Mouse (Mus musculus) hindbrain, embryonic 13.5 days (tissue): ENCODE data around the gene AY074887. TPM values are rescaled to one million over a fixed set of nuclear protein-coding genes. Genes with fewer than 3 reads are reported as not detected.
A peak's percentile ranks its signal among the peaks of the same experiment; 100 is the strongest.

ENCODE experiments used
- ATAC-seq: fragments of 200-750 bp; cut with Nextera tagmentation; 2 replicates; pipeline ENCODE4 v1.8.0; 2017; ENCODE audit warnings: moderate TSS enrichment; ENCODE audit not compliant: low FRiP score
- H3K27ac ChIP-seq: fragments of 300-500 bp; sonication (generic); 2 replicates; pipeline ENCODE4 v1.5.1; 2015; ENCODE audit warnings: inconsistent platforms, mild to moderate bottlenecking, moderate library complexity
- H3K27me3 ChIP-seq: fragments of 300-500 bp; sonication (generic); 2 replicates; pipeline ENCODE4 v1.6.1; 2015; ENCODE audit warnings: mild to moderate bottlenecking, inconsistent platforms
- H3K36me3 ChIP-seq: fragments of 300-500 bp; sonication (generic); 2 replicates; pipeline ENCODE4 v1.6.1; 2015; ENCODE audit warnings: mild to moderate bottlenecking, inconsistent platforms
- H3K4me1 ChIP-seq: fragments of 300-500 bp; sonication (generic); replicated peaks from 2 replicates; pipeline ENCODE4 v1.6.1; 2015; ENCODE audit warnings: inconsistent platforms
- H3K4me2 ChIP-seq: fragments of 300-500 bp; sonication (generic); 2 replicates; pipeline ENCODE4 v1.6.1; 2015; ENCODE audit warnings: inconsistent platforms, mild to moderate bottlenecking, moderate library complexity
- H3K4me3 ChIP-seq: fragments of 300-500 bp; sonication (generic); 2 replicates; pipeline ENCODE4 v1.5.1; 2015; ENCODE audit warnings: mild to moderate bottlenecking, inconsistent platforms
- H3K9ac ChIP-seq: fragments of 300-500 bp; sonication (generic); 2 replicates; pipeline ENCODE4 v1.6.1; 2015; ENCODE audit warnings: mild to moderate bottlenecking, inconsistent platforms
- H3K9me3 ChIP-seq: fragments of 300-500 bp; sonication (generic); 2 replicates; pipeline ENCODE4 v1.6.1; 2016; ENCODE audit warnings: inconsistent platforms
- WGBS: fragments of 180-500 bp; shearing (Covaris S2); methylation state at CpG from one replicate; pipeline ENCODE4 v1.1.7; 2015; 5-methylcytosine and 5-hydroxymethylcytosine counted together
- polyA plus RNA-seq: library from polyadenylated mRNA; unstranded; fragments of >200 nt; fragmentation: Nextera tagmentation; extraction: Ambion mirVana; gene quantifications from 2 replicates; pipeline ENCODE4 v1.2.1, GENCODE M21; 2015

AY074887 gene
- polyA plus RNA-seq, 1 experiment from 2014 or later, result 0.91 TPM

- peaks cover 4% of the 10 kb centered on the region for H3K4me1 ChIP-seq
- H3K4me3 ChIP-seq, result no peak overlapping the region
- no peaks in the 10 kb centered on the region for H3K27me3 ChIP-seq
- no peak overlapping the region for H3K9ac ChIP-seq
- WGBS, result 81% methylated on average over 16 of the region's 16 CpGs
- ATAC-seq, result no peak
- H3K9me3 ChIP-seq, result no peaks in the 10 kb centered on the region
- no peak overlapping the region for H3K4me2 ChIP-seq
- H3K27ac ChIP-seq, result no peak overlapping the region
- no peaks in the 10 kb centered on the region for H3K36me3 ChIP-seq
Observed at GRCm38 (mm10) chr9:54946256-54946655, 4.5 kb downstream of the AY074887 start.

- Histone ChIP-seq H3K27me3 (no peaks in the 10 kb centered on the region), H3K36me3 (no peaks in the 10 kb centered on the region), H3K27ac (no peak overlapping the region), H3K9me3 (no peaks in the 10 kb centered on the region), H3K4me2 (no peak overlapping the region), H3K9ac (no peak overlapping the region), H3K4me3 (no peak overlapping the region), H3K4me1 (no peaks in the 10 kb centered on the region)
- no peak for ATAC-seq
- WGBS, result 79% methylated on average over 2 of the region's 2 CpGs
Observed at GRCm38 (mm10) chr9:54944467-54944866, 6.3 kb downstream of the AY074887 start.

GRCm38 (mm10) chr9:54942071-54942470 lies 8.7 kb downstream of the AY074887 start:
- no peaks in the 10 kb centered on the region for H3K36me3 ChIP-seq
- no peak overlapping the region for H3K4me2 ChIP-seq
- H3K9ac ChIP-seq, result no peak overlapping the region
- no peaks in the 10 kb centered on the region for H3K4me1 ChIP-seq
- no peaks in the 10 kb centered on the region for H3K27me3 ChIP-seq
- no peak overlapping the region for H3K4me3 ChIP-seq
- no peaks in the 10 kb centered on the region for H3K9me3 ChIP-seq
- ATAC-seq, result no peak
- no peak overlapping the region for H3K27ac ChIP-seq
- WGBS, result 94% methylated on average over 4 of the region's 4 CpGs

- Histone ChIP-seq H3K4me3 (no peak overlapping the region), H3K4me2 (no peak overlapping the region), H3K36me3 (no peaks in the 10 kb centered on the region), H3K27ac (no peak overlapping the region), H3K4me1 (no peaks in the 10 kb centered on the region), H3K27me3 (no peaks in the 10 kb centered on the region), H3K9ac (no peak overlapping the region), H3K9me3 (no peaks in the 10 kb centered on the region)
- no peak for ATAC-seq
- WGBS, result 66% methylated on average over 2 of the region's 2 CpGs
Observed at GRCm38 (mm10) chr9:54932379-54932778, 18.4 kb downstream of the AY074887 start.

GRCm38 (mm10) chr9:54931765-54932164 lies 19.0 kb downstream of the AY074887 start:
- Histone ChIP-seq H3K27me3 (no peaks in the 10 kb centered on the region), H3K9ac (no peak overlapping the region), H3K27ac (no peak overlapping the region), H3K4me1 (no peaks in the 10 kb centered on the region), H3K4me2 (no peak overlapping the region), H3K9me3 (no peaks in the 10 kb centered on the region), H3K4me3 (no peak overlapping the region), H3K36me3 (no peaks in the 10 kb centered on the region)
- ATAC-seq, result no peak
- 5% methylated on average over 1 of the region's 1 CpGs for WGBS

- H3K9ac ChIP-seq, result no peak overlapping the region
- H3K4me2 ChIP-seq, result no peak overlapping the region
- H3K9me3 ChIP-seq, result no peaks in the 10 kb centered on the region
- no peak for ATAC-seq
- H3K4me1 ChIP-seq, result no peaks in the 10 kb centered on the region
- no peak overlapping the region for H3K4me3 ChIP-seq
- H3K27ac ChIP-seq, result no peak overlapping the region
- no peaks in the 10 kb centered on the region for H3K27me3 ChIP-seq
- H3K36me3 ChIP-seq, result no peaks in the 10 kb centered on the region
- 92% methylated on average over 1 of the region's 1 CpGs for WGBS
Observed at GRCm38 (mm10) chr9:54930741-54931140, 20.1 kb downstream of the AY074887 start.

DNA sequence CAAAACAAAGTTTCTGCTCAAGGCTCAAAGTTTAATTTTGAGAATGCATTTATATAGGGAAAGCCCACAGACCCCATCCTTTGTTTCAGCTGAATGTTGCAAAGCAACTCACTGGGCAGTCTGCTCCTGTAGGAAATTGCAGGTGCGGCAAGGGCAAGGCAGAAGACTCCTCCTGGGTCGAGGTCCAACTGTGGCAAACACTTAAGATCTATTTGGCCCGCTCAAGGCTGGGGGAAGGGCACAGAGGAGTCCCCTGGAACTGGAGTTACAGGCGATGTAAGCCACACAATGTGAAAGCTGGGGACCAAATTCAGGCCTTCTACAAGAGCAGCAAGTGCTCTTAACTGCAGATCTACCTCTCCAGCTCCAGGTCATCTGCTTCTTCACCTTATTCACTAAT lies 30.9 kb downstream of the AY074887 start:
- Histone ChIP-seq H3K4me3 (no peak overlapping the region), H3K9ac (no peak overlapping the region), H3K4me1 (peaks cover 12% of the 10 kb centered on the region), H3K9me3 (no peaks in the 10 kb centered on the region; the same call in 1 of the 2 replicates), H3K27me3 (no peaks in the 10 kb centered on the region), H3K4me2 (no peak overlapping the region), H3K36me3 (peaks cover 9% of the 10 kb centered on the region), H3K27ac (no peak overlapping the region)
- no peak for ATAC-seq
- WGBS, result 64% methylated on average over 4 of the region's 4 CpGs

DNA sequence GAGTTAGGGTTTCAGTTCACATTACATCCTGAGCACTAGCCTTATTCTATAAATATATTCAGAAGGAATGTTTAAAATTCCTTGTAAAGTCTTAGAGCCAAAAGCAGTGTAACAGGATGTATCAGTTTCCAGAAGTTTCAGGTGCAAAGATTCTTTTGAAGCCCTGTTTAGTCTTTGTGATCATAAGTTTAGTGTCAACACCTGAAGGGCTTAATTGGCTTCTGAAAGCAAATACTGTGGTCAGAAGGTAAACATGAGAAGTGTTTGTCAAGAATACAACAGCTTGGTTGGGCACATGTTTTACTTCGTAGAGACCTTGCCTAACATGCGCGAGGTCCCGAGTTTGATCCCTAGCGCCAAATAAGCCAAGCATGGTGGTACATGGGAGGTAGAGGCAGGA lies 32.0 kb downstream of the AY074887 start:
- Histone ChIP-seq H3K9me3 (no peaks in the 10 kb centered on the region; the same call in 1 of the 2 replicates), H3K27ac (no peak overlapping the region), H3K9ac (no peak overlapping the region), H3K4me3 (no peak overlapping the region), H3K4me2 (no peak overlapping the region), H3K36me3 (peaks cover 9% of the 10 kb centered on the region), H3K4me1 (peaks cover 12% of the 10 kb centered on the region), H3K27me3 (no peaks in the 10 kb centered on the region)
- ATAC-seq, result no peak
- 92% methylated on average over 5 of the region's 5 CpGs for WGBS

DNA sequence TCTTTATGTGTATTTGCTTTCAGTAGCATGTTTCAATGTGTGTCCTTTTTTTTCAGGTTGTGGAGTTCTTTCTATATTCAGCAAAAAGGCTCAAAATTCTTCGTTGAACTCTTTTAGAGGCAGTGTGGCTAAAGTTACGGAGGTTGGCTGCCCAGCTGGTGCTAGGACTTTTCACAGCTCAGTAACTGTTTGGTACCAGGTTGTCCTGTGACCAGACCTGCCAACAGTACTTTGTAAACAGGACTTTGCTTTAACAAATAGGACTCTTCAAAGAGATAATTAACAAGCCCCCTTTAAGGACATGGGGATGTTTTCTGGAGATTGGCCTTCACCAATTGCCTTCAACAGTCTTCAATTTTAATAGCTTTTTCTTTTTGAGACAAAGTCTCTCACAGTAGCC lies 32.6 kb downstream of the AY074887 start:
- Histone ChIP-seq H3K27ac (no peak overlapping the region), H3K36me3 (peaks cover 9% of the 10 kb centered on the region), H3K27me3 (no peaks in the 10 kb centered on the region), H3K4me1 (peaks cover 12% of the 10 kb centered on the region), H3K9ac (no peak overlapping the region), H3K9me3 (no peaks in the 10 kb centered on the region; the same call in 1 of the 2 replicates), H3K4me3 (no peak overlapping the region), H3K4me2 (peak overlapping the region; percentile 86; the same call in 1 of the 2 replicates)
- WGBS, result 80% methylated on average over 2 of the region's 2 CpGs
- no peak for ATAC-seq

GRCm38 (mm10) chr9:54917010-54917677 lies 33.7 kb downstream of the AY074887 start, which contains the start of gene Hykk:
Gene Hykk, plus strand, starts transcription at chr9:54917283.
- H3K4me2 ChIP-seq, result peak within 1 kb of the TSS; percentile 86
- ATAC-seq, result peak; percentile 100
- H3K4me3 ChIP-seq, result peak within 1 kb of the TSS; percentile 61
- H3K9ac ChIP-seq, result peak within 1 kb of the TSS; percentile 76
- H3K27ac ChIP-seq, result peak within 1 kb of the TSS; percentile 24
- peaks cover 12% of the 10 kb centered on the region for H3K4me1 ChIP-seq
- under 1% methylated on average over 34 of the region's 34 CpGs for WGBS
- no peaks in the 10 kb centered on the region for H3K9me3 ChIP-seq
- peaks cover 2% of the 10 kb centered on the region for H3K36me3 ChIP-seq
- no peaks in the 10 kb centered on the region for H3K27me3 ChIP-seq

- Histone ChIP-seq H3K4me2 (peak overlapping the region; percentile 86), H3K4me1 (peaks cover 12% of the 10 kb centered on the region), H3K27me3 (no peaks in the 10 kb centered on the region), H3K36me3 (peaks cover 7% of the 10 kb centered on the region; the same call in 1 of the 2 replicates), H3K9me3 (no peaks in the 10 kb centered on the region), H3K4me3 (peak overlapping the region; percentile 61; the same call in 1 of the 2 replicates), H3K9ac (no peak overlapping the region), H3K27ac (peak overlapping the region; percentile 10; the same call in 1 of the 2 replicates)
- peak; percentile 49 for ATAC-seq
- WGBS, result 66% methylated on average over 8 of the region's 8 CpGs
Observed at GRCm38 (mm10) chr9:54916401-54916800, 34.4 kb downstream of the AY074887 start.

- H3K27me3 ChIP-seq, result no peaks in the 10 kb centered on the region
- no peak overlapping the region for H3K4me3 ChIP-seq
- 75% methylated on average over 7 of the region's 7 CpGs for WGBS
- no peak overlapping the region for H3K27ac ChIP-seq
- no peak overlapping the region for H3K4me2 ChIP-seq
- no peaks in the 10 kb centered on the region for H3K9me3 ChIP-seq
- H3K36me3 ChIP-seq, result peaks cover 10% of the 10 kb centered on the region; the same call in 1 of the 2 replicates
- peaks cover 12% of the 10 kb centered on the region for H3K4me1 ChIP-seq
- H3K9ac ChIP-seq, result no peak overlapping the region
- no peak for ATAC-seq
Observed at GRCm38 (mm10) chr9:54915576-54915975, 35.2 kb downstream of the AY074887 start.

DNA sequence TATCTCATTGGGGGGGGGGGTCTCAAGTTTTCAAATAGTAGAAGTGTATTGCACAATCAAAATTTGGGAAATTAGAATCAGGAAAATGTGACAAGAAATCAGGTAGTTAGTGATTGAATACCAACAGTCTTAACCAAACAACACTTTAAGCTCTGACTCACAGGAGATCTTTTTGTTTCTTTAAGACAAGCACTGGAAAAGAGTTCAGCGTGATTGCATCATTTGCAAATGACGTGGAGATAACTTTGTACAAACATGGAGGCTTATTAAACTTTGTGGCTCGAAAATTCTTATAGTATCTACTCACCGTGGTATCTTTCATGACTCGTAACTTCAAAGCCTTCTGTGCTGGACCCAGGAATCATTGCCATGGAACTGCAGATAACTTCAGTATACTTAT lies 41.4 kb downstream of the AY074887 start:
- no peaks in the 10 kb centered on the region for H3K9me3 ChIP-seq
- no peak overlapping the region for H3K4me3 ChIP-seq
- ATAC-seq, result no peak
- no peak overlapping the region for H3K27ac ChIP-seq
- no peak overlapping the region for H3K9ac ChIP-seq
- H3K4me1 ChIP-seq, result no peaks in the 10 kb centered on the region
- H3K27me3 ChIP-seq, result no peaks in the 10 kb centered on the region
- H3K36me3 ChIP-seq, result peaks cover 62% of the 10 kb centered on the region
- WGBS, result 94% methylated on average over 5 of the region's 5 CpGs
- H3K4me2 ChIP-seq, result no peak overlapping the region
